Mouse (Mus musculus) left cerebral cortex, adult 8-10 months (tissue): ENCODE measurements around the gene Ccdc174. TPM values are rescaled to one million over a fixed set of nuclear protein-coding genes. Genes with fewer than 3 reads are reported as not detected.

Source experiments
- DNase-seq, 2 experiments: peaks; one replicate each; pipeline ENCODE4 v3.0.0; 2022; ENCODE audit warnings: low spot score in 2 of 2
- total RNA-seq, 4 experiments: library from RNA; stranded (reverse); gene quantifications; 2 replicates each; pipeline ENCODE4 v1.2.4; 2022

The Ccdc174 gene
- total RNA-seq, 4 experiments from 2014 or later, result 23.1 to 27.9 (median 24.8) TPM

DNA sequence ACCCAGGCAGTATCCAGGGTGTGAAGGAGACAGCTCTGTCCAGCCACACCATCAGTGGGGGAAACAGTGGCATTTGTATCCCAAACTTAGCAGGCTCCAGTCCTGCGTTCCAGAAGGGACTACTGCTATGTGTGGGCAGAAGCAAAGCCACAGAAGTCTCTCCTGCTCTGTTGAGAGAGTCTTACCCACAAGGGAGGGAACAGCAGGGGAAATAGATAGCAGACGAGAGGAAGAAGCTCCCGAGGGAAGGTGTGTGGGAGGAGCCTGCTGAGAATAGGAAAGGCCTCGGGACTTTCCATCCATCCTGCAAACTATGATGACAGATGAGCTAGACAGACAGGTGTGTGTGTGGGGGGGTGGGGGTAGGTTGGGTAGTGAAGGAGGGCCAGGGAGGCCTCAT lies 39.4 kb downstream of the Ccdc174 start:
- DNase-seq, result peak in 1 of 2 experiments; percentile 80

DNA sequence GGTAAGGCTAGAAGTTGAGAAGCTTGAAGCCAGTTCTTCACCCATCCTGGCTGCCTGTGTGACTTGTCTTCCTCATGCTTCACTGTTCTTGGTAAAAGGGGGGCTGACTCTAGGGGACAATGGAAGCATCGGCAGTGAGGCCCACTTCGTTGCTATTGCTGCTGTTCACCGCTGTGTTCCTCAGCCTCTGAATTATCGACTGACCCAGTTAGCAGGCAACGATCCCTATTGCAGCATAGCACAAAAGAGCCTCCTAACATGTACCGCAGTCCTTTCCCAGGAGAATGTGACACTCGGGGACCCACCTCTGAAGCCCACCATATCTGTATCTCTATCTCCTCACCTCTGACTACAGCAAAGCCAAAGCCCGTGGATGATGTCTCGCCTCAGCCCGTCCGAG lies 39.9 kb downstream of the Ccdc174 start:
- DNase-seq, result no peak

DNA sequence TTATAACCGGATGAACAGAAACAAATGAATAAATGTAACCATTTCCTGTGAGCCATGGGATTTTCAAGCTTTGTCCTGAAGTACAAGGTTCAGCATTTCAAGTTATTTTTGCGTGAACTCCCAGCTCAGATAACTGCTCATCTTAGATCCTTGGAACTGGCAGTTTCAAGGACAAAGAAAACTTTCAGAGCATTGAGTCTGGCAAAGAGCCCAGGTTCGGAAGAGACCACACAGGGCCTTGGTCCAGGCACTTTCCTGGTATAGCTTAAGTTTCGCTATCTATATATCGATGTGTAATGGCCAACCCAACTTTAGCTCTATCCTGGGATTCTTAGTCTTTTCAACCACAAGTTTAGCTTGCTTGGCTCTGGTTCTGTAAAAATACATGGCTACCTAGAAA lies 53.4 kb downstream of the Ccdc174 start:
- DNase-seq, result no peak

DNA sequence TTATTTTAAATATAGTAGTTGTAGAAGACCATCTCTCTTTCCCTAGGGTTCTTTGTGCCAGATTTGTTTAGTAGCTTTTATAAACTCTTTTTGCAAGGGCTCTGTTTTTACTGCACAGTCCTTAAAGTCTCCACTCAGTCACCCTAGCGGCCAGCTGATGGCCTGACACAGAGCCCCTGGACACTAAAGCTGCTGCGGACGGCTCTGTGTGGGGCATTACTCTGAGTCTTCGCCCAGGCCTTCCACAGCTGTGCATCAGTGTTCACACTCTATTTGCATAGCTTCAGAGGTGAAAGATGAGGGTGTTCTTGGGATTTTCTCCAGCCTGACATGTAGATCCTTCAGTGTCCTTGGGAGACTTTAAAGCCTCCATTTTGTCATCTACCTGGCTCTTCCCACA lies 60.6 kb downstream of the Ccdc174 start:
- no peak for DNase-seq

DNA sequence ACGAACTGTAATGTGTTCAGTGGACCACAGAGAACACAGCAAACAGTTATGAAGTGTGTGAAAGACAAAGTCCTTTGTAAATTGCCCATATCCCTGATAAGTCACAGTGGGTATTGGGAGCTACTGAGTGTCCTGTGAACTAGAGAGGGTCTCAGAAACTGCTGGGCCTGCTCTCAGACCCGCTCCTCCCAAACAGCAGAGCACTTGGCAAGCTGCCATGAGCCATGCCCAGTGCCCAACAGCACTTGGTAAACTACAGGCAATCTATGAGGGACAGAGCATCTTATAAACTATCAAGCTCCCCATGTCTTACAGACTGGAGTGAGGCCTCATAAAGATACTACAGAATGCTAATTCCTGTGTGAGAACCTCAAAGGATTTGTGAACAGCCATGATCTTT lies 70.6 kb downstream of the Ccdc174 start:
- DNase-seq, result no peak

Other genes with a start within 250 kb of the Ccdc174 start
- gene Slc6a6, start 194.0 kb upstream of the Ccdc174 start, total RNA-seq, result 100 to 1,000 TPM; 154 to 181 (median 168) TPM
- 10 to 100 TPM; 16.3 to 22.1 (median 19.0) TPM for gene Grip2, start 50.8 kb upstream of the Ccdc174 start, total RNA-seq
- 1 to 10 TPM; 1.9 to 3.4 (median 2.9) TPM for gene 4930590J08Rik, start 24.8 kb downstream of the Ccdc174 start, total RNA-seq
- gene Fgd5, start 100.8 kb downstream of the Ccdc174 start, total RNA-seq, result 1 to 10 TPM; 4.9 to 6.1 (median 5.6) TPM
- gene Nr2c2, start 213.3 kb downstream of the Ccdc174 start, total RNA-seq, result 100 to 1,000 TPM in 2 of 4 experiments, 10 to 100 TPM in 2; 95.4 to 112 (median 101) TPM